Mouse (Mus musculus) CH12.LX (cell line): ENCODE data around the gene Racgap1. TPM values are rescaled to one million over a fixed set of nuclear protein-coding genes. Genes with fewer than 3 reads are reported as not detected.

Experiments
- DNase-seq: peaks from one replicate; pipeline ENCODE4 v3.0.0-alpha.2; 2013; ENCODE audit errors: extremely low read depth
- H3K27ac ChIP-seq: 2 replicates; pipeline ENCODE4 v1.5.1; 2012; ENCODE audit warnings: low read depth, mild to moderate bottlenecking, control low read depth, moderate library complexity; ENCODE audit not compliant: insufficient read depth
- H3K27me3 ChIP-seq: replicated peaks from 2 replicates; pipeline ENCODE3; 2012; ENCODE audit warnings: inconsistent platforms
- H3K36me3 ChIP-seq, 2 experiments: replicated peaks in 1 of 2; 2 replicates each; pipeline versions ENCODE3 to v1.6.1; 2012; ENCODE audit warnings: inconsistent platforms in 1 of 2, low read length in 1 of 2, mild to moderate bottlenecking in 1 of 2, mixed read lengths in 1 of 2, moderate library complexity in 1 of 2; ENCODE audit not compliant: control insufficient read depth in 1 of 2, insufficient read depth in 1 of 2
- H3K4me1 ChIP-seq, 2 experiments: 2 replicates each; pipeline ENCODE4 v1.6.1; 2012; ENCODE audit warnings: inconsistent platforms in 1 of 2, moderate library complexity in 1 of 2; ENCODE audit not compliant: insufficient read depth in 2 of 2, control insufficient read depth in 1 of 2
- H3K4me2 ChIP-seq: 2 replicates; pipeline ENCODE4 v1.6.1; 2012; ENCODE audit warnings: low read depth, mild to moderate bottlenecking, control low read depth; ENCODE audit not compliant: poor library complexity, insufficient read depth, severe bottlenecking
- H3K4me3 ChIP-seq, 3 experiments: fragments of 150-350 bp in 1 of 3; sonication (generic) in 1 of 3; replicated peaks in 1 of 3; 2 replicates each; pipeline versions ENCODE3 to v1.5.1; 2011 to 2012; ENCODE audit warnings: low read depth in 2 of 3, low read length in 2 of 3, mild to moderate bottlenecking in 2 of 3, moderate library complexity in 2 of 3, control low read depth in 1 of 3, improper control_type of control experiment in 1 of 3, inconsistent platforms in 1 of 3, mixed read lengths in 1 of 3; ENCODE audit not compliant: poor library complexity in 1 of 3
- H3K79me2 ChIP-seq: replicated peaks from 2 replicates; pipeline ENCODE4 v1.6.1; 2012; ENCODE audit warnings: mild to moderate bottlenecking, moderate library complexity; ENCODE audit not compliant: control insufficient read depth, poor library complexity, insufficient read depth, severe bottlenecking; ENCODE audit errors: extremely low read depth
- H3K9ac ChIP-seq: 2 replicates; pipeline ENCODE4 v1.6.1; 2012; ENCODE audit warnings: low read depth, mild to moderate bottlenecking, control low read depth, moderate library complexity; ENCODE audit not compliant: insufficient read depth
- H3K9me3 ChIP-seq: replicated peaks from 2 replicates; pipeline ENCODE3; 2012; ENCODE audit warnings: low read length, inconsistent platforms, mixed read lengths
- CTCF ChIP-seq, 2 experiments: IDR thresholded peaks in 1 of 2; conservative IDR thresholded peaks in 1 of 2; 2 replicates each; pipeline ENCODE4 v1.5.1; 2011 to 2012; ENCODE audit warnings: low read depth in 2 of 2, low read length in 2 of 2, improper control_type of control experiment in 1 of 2, inconsistent platforms in 1 of 2, mild to moderate bottlenecking in 1 of 2, moderate library complexity in 1 of 2
- E2F4 ChIP-seq: IDR thresholded peaks from 2 replicates; pipeline ENCODE4 v1.6.1; 2011; ENCODE audit warnings: low read depth, low read length, improper control_type of control experiment; ENCODE audit not compliant: insufficient replicate concordance
- EP300 ChIP-seq: IDR thresholded peaks from 2 replicates; pipeline ENCODE4 v1.6.1; 2011; ENCODE audit warnings: low read length, improper control_type of control experiment
- ETS1 ChIP-seq: conservative IDR thresholded peaks from 2 replicates; pipeline ENCODE4 v1.6.1; 2012; ENCODE audit warnings: low read depth, mild to moderate bottlenecking, inconsistent platforms, low read length, improper control_type of control experiment, moderate library complexity
- GABPA ChIP-seq: IDR thresholded peaks from 2 replicates; pipeline ENCODE4 v1.6.1; 2012; ENCODE audit warnings: low read depth, low read length, improper control_type of control experiment, inconsistent platforms; ENCODE audit not compliant: insufficient replicate concordance
- IRF4 ChIP-seq: IDR thresholded peaks from 2 replicates; pipeline ENCODE4 v1.6.1; 2014; ENCODE audit warnings: low read depth, mild to moderate bottlenecking, inconsistent platforms, low read length, improper control_type of control experiment
- MAFK ChIP-seq: IDR thresholded peaks from 2 replicates; pipeline ENCODE4 v1.6.1; 2011; ENCODE audit warnings: low read length, improper control_type of control experiment; ENCODE audit not compliant: insufficient replicate concordance
- MAZ ChIP-seq: IDR thresholded peaks from 2 replicates; pipeline ENCODE4 v1.6.1; 2012; ENCODE audit warnings: low read depth, mild to moderate bottlenecking, inconsistent platforms, low read length, improper control_type of control experiment, moderate library complexity
- MEF2A ChIP-seq: IDR thresholded peaks from 2 replicates; pipeline ENCODE4 v1.6.1; 2014; ENCODE audit warnings: low read depth, mild to moderate bottlenecking, inconsistent platforms, low read length, improper control_type of control experiment, borderline replicate concordance
- MXI1 ChIP-seq: IDR thresholded peaks from 2 replicates; pipeline ENCODE4 v1.6.1; 2011; ENCODE audit warnings: mild to moderate bottlenecking, low read depth, low read length, improper control_type of control experiment
- NELFE ChIP-seq: IDR thresholded peaks from 2 replicates; pipeline ENCODE4 v1.6.1; 2011; ENCODE audit warnings: low read depth, low read length, improper control_type of control experiment
- NRF1 ChIP-seq: IDR thresholded peaks from 2 replicates; pipeline ENCODE4 v1.6.1; 2014; ENCODE audit warnings: low read depth, mild to moderate bottlenecking, inconsistent platforms, low read length, improper control_type of control experiment, moderate library complexity
- POLR2AphosphoS2 ChIP-seq: IDR thresholded peaks from 2 replicates; pipeline ENCODE4 v1.6.1; 2011; ENCODE audit warnings: low read depth, low read length, improper control_type of control experiment
- RAD21 ChIP-seq: IDR thresholded peaks from 2 replicates; pipeline ENCODE4 v1.6.1; 2011; ENCODE audit warnings: low read depth, mild to moderate bottlenecking, low read length, improper control_type of control experiment, moderate library complexity
- RCOR1 ChIP-seq: conservative IDR thresholded peaks from 2 replicates; pipeline ENCODE4 v1.6.1; 2012; ENCODE audit warnings: low read depth, mild to moderate bottlenecking, inconsistent platforms, low read length, improper control_type of control experiment
- SIN3A ChIP-seq: IDR thresholded peaks from 2 replicates; pipeline ENCODE4 v1.6.1; 2012; ENCODE audit warnings: low read length, improper control_type of control experiment, inconsistent platforms
- SMC3 ChIP-seq: IDR thresholded peaks from 2 replicates; pipeline ENCODE4 v1.6.1; 2011; ENCODE audit warnings: low read depth, low read length, improper control_type of control experiment
- TCF12 ChIP-seq: IDR thresholded peaks from 2 replicates; pipeline ENCODE4 v1.6.1; 2014; ENCODE audit warnings: low read depth, mild to moderate bottlenecking, inconsistent platforms, low read length, improper control_type of control experiment
- UBTF ChIP-seq: IDR thresholded peaks from 2 replicates; pipeline ENCODE4 v1.6.1; 2012; ENCODE audit warnings: low read depth, mild to moderate bottlenecking, inconsistent platforms, low read length, improper control_type of control experiment, moderate library complexity
- USF2 ChIP-seq: conservative IDR thresholded peaks from 2 replicates; pipeline ENCODE4 v1.6.1; 2011; ENCODE audit warnings: low read depth, low read length, improper control_type of control experiment
- ZC3H11A ChIP-seq: IDR thresholded peaks from 2 replicates; pipeline ENCODE4 v1.6.1; 2012; ENCODE audit warnings: low read depth, mild to moderate bottlenecking, inconsistent platforms, low read length, improper control_type of control experiment
- ZKSCAN1 ChIP-seq: IDR thresholded peaks from 2 replicates; pipeline ENCODE4 v1.6.1; 2012; ENCODE audit warnings: low read depth, inconsistent platforms, low read length, improper control_type of control experiment, borderline replicate concordance
- ZNF384 ChIP-seq: IDR thresholded peaks from 2 replicates; pipeline ENCODE4 v1.6.1; 2012; ENCODE audit warnings: low read depth, low read length, improper control_type of control experiment, inconsistent platforms
- dilution Hi-C: fragments of 300-500 bp; cut with MboI; formaldehyde crosslinking; loops from 2 replicates; pipeline ENCODE4 v1.14.3; 2020; ENCODE audit warnings: low sequenced_read_pairs; ENCODE audit not compliant: extremely low pct_unique_long_range_greater_than_20kb, extremely low pct_ligation_motif_present
- in situ Hi-C: fragments of 300-500 bp; cut with MboI; formaldehyde crosslinking; loops from 3 replicates; pipeline ENCODE4 v1.14.3; 2019; ENCODE audit warnings: low sequenced_read_pairs, low pct_ligation_motif_present, low pct_unique_long_range_greater_than_20kb, mixed read lengths
- polyA plus RNA-seq: library from polyadenylated mRNA; unstranded; fragments of >175 nt; gene quantifications from 2 replicates; pipeline ENCODE4 v1.2.1, GENCODE M21; 2012; ENCODE audit warnings: low read depth; ENCODE audit not compliant: insufficient read length
- total RNA-seq, 2 experiments: library from RNA; depleted of rRNA; stranded (reverse); fragments of 300-350 nt in 1 of 2; fragments of >200 nt in 1 of 2; gene quantifications; 2 replicates each; pipeline ENCODE4 v1.2.3; 2012 to 2014

Racgap1 gene
- total and polyA plus RNA-seq, 3 experiments: 97.9 to 131 (median 130) TPM

DNA sequence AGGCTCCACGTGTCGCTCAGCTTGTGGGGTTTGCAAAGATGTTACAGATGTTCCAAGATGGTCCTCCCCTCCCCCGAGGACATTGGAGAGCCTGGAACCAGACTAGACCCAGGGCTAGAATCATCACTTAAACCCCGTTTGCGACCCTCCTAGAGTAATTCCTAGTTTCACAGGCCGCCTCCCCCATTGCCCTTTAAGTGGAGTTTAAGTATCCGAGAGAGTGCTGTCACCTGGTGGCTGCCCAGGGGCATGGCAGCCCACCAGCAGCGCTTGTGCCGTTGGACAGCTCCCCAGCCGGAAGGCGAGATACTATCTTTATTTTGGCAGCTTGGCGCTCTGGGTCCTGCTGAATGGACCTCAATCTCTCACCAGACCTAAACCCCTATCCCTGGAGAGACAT lies 17.4 kb upstream of the Racgap1 start:
- Histone ChIP-seq H3K4me2 (no peak overlapping the region), H3K4me1 (peaks cover 0 to 14% of the 10 kb centered on the region in 2 experiments; a peak in 2 of 4 replicates), H3K4me3 (no peak overlapping the region), H3K27ac (no peak overlapping the region), H3K79me2 (no peaks in the 10 kb centered on the region), H3K9ac (no peak overlapping the region), H3K9me3 (peaks cover 4% of the 10 kb centered on the region), H3K36me3 (no peaks in the 10 kb centered on the region), H3K27me3 (peaks cover 71% of the 10 kb centered on the region)
- peak; percentile 61 for DNase-seq
- TF ChIP-seq TCF12 (no peak), ZC3H11A (peak; percentile 76), RCOR1 (no peak), USF2 (no peak), MXI1 (peak; percentile 37; the same call in 1 of the 2 replicates), NELFE (peak; percentile 33; the same call in 1 of the 2 replicates), IRF4 (peak; percentile 15; the same call in 1 of the 2 replicates), NRF1 (no peak), E2F4 (no peak), SMC3 (peak; percentile 99), EP300 (no peak), MEF2A (no peak), CTCF (conservative IDR thresholded peaks at IDR 0.05 in 1 of 2, IDR thresholded peaks at IDR 0.05 in 1 of 2; ENCODE audit: low read depth in 2 of 2, low read length in 2 of 2) (peak; percentile 92 to 98), RAD21 (peak; percentile 83), MAZ (no peak), MAFK (no peak), ZKSCAN1 (no peak), UBTF (no peak)
- in situ Hi-C loops (loop anchor here (5.0 kb wide), 1 partner anchor 72 kb away; no protein-coding TSS in a partner anchor), dilution Hi-C loops (no loop called here)

DNA sequence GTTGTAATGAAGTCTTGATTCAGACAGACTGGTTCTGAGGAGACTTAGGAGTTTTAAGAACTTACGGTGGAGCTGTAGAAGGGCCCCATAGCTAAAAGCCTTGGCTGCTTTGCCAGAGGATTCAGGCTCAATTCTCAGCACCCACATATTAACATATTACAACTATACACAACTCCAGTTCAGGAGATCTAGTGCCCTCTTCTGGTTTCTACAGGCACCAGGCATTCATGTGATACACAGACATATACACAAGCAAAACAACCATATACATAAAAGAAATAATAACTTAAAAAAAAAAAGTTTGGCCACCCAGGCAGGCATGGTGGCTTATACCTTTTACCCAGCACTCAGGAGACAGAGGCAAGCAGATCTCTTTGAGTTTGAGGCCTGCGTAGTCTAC lies 16.1 kb upstream of the Racgap1 start:
- Histone ChIP-seq H3K9me3 (peaks cover 4% of the 10 kb centered on the region), H3K27me3 (peaks cover 60% of the 10 kb centered on the region), H3K9ac (no peak overlapping the region), H3K4me2 (no peak overlapping the region), H3K4me1 (peaks cover 0 to 14% of the 10 kb centered on the region in 2 experiments; a peak in 2 of 4 replicates), H3K4me3 (no peak overlapping the region), H3K79me2 (no peaks in the 10 kb centered on the region), H3K27ac (no peak overlapping the region), H3K36me3 (no peaks in the 10 kb centered on the region)
- TF ChIP-seq ZKSCAN1 (no peak), USF2 (no peak), MAFK (no peak), SMC3 (no peak), MAZ (no peak), UBTF (no peak), MXI1 (no peak), MEF2A (no peak), POLR2AphosphoS2 (no peak), GABPA (no peak), ETS1 (no peak), ZNF384 (no peak), IRF4 (no peak), SIN3A (no peak)
- in situ Hi-C loops (loop anchor here (5.0 kb wide), 1 partner anchor 70 kb away; no protein-coding TSS in a partner anchor), dilution Hi-C loops (no loop called here)
- no peak for DNase-seq
